Mouse (Mus musculus) hindbrain, postnatal 0 days (tissue): ENCODE measurements around the gene Ddx31. TPM values are rescaled to one million over a fixed set of nuclear protein-coding genes. Genes with fewer than 3 reads are reported as not detected.

Experiments used
- ATAC-seq: fragments of 200-750 bp; cut with Nextera tagmentation; 2 replicates; pipeline ENCODE4 v1.8.0; 2017; ENCODE audit warnings: mild to moderate bottlenecking, moderate TSS enrichment, moderate library complexity
- DNase-seq: peaks from one replicate; pipeline ENCODE4 v3.0.0-alpha.2; 2015; ENCODE audit warnings: low spot score
- H3K27ac ChIP-seq: fragments of 300-500 bp; sonication (generic); 2 replicates; pipeline ENCODE4 v1.5.1; 2014; ENCODE audit warnings: mild to moderate bottlenecking
- H3K27me3 ChIP-seq: fragments of 300-500 bp; sonication (generic); 2 replicates; pipeline ENCODE4 v1.6.1; 2014; ENCODE audit warnings: low read length, mixed read lengths; ENCODE audit not compliant: insufficient read depth
- H3K36me3 ChIP-seq: fragments of 300-500 bp; sonication (generic); 2 replicates; pipeline ENCODE4 v1.6.1; 2014; ENCODE audit warnings: low read length, mixed read lengths; ENCODE audit not compliant: insufficient read depth
- H3K4me1 ChIP-seq: fragments of 300-500 bp; sonication (generic); 2 replicates; pipeline ENCODE4 v1.6.1; 2014; ENCODE audit warnings: antibody characterized with exemption, low read length, mixed read lengths; ENCODE audit not compliant: insufficient read depth
- H3K4me2 ChIP-seq: fragments of 300-500 bp; sonication (generic); 2 replicates; pipeline ENCODE4 v1.6.1; 2014; ENCODE audit warnings: low read depth, mild to moderate bottlenecking, low read length, moderate library complexity, mixed read lengths
- H3K4me3 ChIP-seq: fragments of 300-500 bp; sonication (generic); 2 replicates; pipeline ENCODE4 v1.5.1; 2014; ENCODE audit warnings: low read length
- H3K9ac ChIP-seq: fragments of 300-500 bp; sonication (generic); replicated peaks from 2 replicates; pipeline ENCODE4 v1.6.1; 2014; ENCODE audit warnings: mild to moderate bottlenecking, low read length, moderate library complexity, mixed read lengths
- H3K9me3 ChIP-seq: fragments of 300-500 bp; sonication (generic); 2 replicates; pipeline ENCODE4 v1.6.1; 2016; ENCODE audit warnings: low read length, mixed read lengths
- CTCF ChIP-seq: IDR thresholded peaks from 2 replicates; pipeline ENCODE4 v1.5.1; 2016; ENCODE audit warnings: antibody characterized with exemption, control low read depth, low read depth
- WGBS: fragments of 180-500 bp; shearing (Covaris S2); extraction: QIAGEN DNeasy Blood & Tissue Kit; methylation state at CpG from one replicate; pipeline ENCODE4 v1.1.7; 2014; 5-methylcytosine and 5-hydroxymethylcytosine counted together
- polyA plus RNA-seq: library from polyadenylated mRNA; unstranded; fragments of >200 nt; fragmentation: Nextera tagmentation; extraction: Ambion mirVana; gene quantifications from 2 replicates; pipeline ENCODE4 v1.2.1, GENCODE M21; 2015
- total RNA-seq: library from RNA; depleted of rRNA; stranded (reverse); fragments of >200 nt; gene quantifications from 2 replicates; pipeline ENCODE4 v1.2.3, GENCODE M21; 2014; rRNA removed

Ddx31 gene
- total and polyA plus RNA-seq, 2 experiments from 2014 or later = 10.2 to 17.4 TPM

DNA sequence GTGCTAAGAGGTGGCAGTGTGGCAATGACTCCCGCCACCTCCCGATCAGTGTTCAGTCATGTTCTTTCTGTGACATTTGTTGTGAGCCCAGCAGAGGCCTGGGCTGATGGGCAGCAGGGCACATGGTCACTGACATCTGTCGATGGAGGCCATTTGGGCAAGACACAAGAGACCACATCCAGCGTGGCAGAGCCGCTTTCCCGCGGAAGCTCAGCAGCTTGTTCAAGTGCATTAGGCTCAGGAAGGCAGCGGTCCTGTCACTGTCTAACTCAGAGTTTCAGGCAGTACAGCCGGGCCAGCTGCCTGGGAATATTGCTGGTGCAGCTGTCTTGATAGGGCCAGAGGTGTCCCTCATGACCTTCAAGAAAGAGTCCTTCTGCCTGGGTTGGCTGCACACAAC, 114.4 kb downstream of the Ddx31 start:
- H3K27ac ChIP-seq = no peak overlapping the region
- ATAC-seq = peak; percentile 55; the same call in 1 of the 2 replicates
- no peak overlapping the region for H3K4me3 ChIP-seq
- WGBS = 59% methylated on average over 9 of the region's 9 CpGs
- no peak overlapping the region for H3K4me2 ChIP-seq
- no peak overlapping the region for H3K9ac ChIP-seq
- TF ChIP-seq CTCF = no peak
- no peaks in the 10 kb centered on the region for H3K4me1 ChIP-seq
- no peaks in the 10 kb centered on the region for H3K27me3 ChIP-seq
- no peaks in the 10 kb centered on the region for H3K9me3 ChIP-seq
- DNase-seq = peak; percentile 51
- no peaks in the 10 kb centered on the region for H3K36me3 ChIP-seq

Other genes starting within 250 kb of the Ddx31 start
- not detected in 2 replicates for gene Gfi1b, start 218.4 kb upstream of the Ddx31 start, total RNA-seq
- not detected in 2 replicates for gene Gfi1b, start 218.4 kb upstream of the Ddx31 start, polyA plus RNA-seq
- gene Tsc1, start 199.2 kb upstream of the Ddx31 start, total RNA-seq = 33.9 and 42.3 TPM in 2 replicates
- gene Tsc1, start 199.2 kb upstream of the Ddx31 start, polyA plus RNA-seq = 20.0 and 22.7 TPM in 2 replicates
- 0.89 TPM in 1 of 2 replicates, not detected in the other for gene Spaca9, start 140.7 kb upstream of the Ddx31 start, total RNA-seq
- gene Spaca9, start 140.7 kb upstream of the Ddx31 start, polyA plus RNA-seq = 2.9 and 3.7 TPM in 2 replicates
- gene Ak8, start 140.2 kb upstream of the Ddx31 start, total RNA-seq = 0.58 and 1.6 TPM in 2 replicates
- gene Ak8, start 140.2 kb upstream of the Ddx31 start, polyA plus RNA-seq = 3.3 and 3.5 TPM in 2 replicates
- 64.3 and 111 TPM in 2 replicates for gene Gtf3c4, start within 50 bp of the Ddx31 start, total RNA-seq
- 12.8 and 14.5 TPM in 2 replicates for gene Gtf3c4, start within 50 bp of the Ddx31 start, polyA plus RNA-seq
- 43.0 and 50.7 TPM in 2 replicates for gene Barhl1, start 76.3 kb downstream of the Ddx31 start, total RNA-seq
- gene Barhl1, start 76.3 kb downstream of the Ddx31 start, polyA plus RNA-seq = 51.1 and 52.1 TPM in 2 replicates
- gene Cfap77, start 214.7 kb downstream of the Ddx31 start, total RNA-seq = 0.58 and 0.83 TPM in 2 replicates
- gene Cfap77, start 214.7 kb downstream of the Ddx31 start, polyA plus RNA-seq = 0.96 and 1.1 TPM in 2 replicates
- 3.9 and 4.6 TPM in 2 replicates for gene Ttf1, start 219.9 kb downstream of the Ddx31 start, total RNA-seq
- 3.3 and 5.2 TPM in 2 replicates for gene Ttf1, start 219.9 kb downstream of the Ddx31 start, polyA plus RNA-seq